Mouse (Mus musculus): ENCODE data around the gene Eif4a2.

The Eif4a2 gene

DNA sequence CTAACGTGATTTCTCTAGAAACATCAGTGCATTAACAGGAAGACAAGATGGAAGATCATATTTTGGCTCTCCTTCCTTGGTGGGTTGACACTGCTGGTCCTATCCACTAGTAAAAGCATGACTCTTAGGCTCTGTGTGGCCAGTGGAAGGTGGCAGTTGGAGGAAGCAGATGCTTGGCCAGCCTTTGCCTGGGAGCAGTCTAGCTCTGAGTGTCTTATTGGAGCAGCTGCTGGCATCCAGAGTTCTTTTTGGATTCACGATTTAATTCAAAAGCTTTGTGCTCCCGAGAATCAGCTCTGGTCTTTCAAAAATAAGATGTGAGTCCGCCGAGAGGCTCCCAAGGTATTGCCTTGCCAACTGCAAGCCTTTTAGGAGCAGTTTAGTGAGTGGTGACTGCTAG lies 38.0 kb downstream of the Eif4a2 start:
- DNase-seq = no peak

DNA sequence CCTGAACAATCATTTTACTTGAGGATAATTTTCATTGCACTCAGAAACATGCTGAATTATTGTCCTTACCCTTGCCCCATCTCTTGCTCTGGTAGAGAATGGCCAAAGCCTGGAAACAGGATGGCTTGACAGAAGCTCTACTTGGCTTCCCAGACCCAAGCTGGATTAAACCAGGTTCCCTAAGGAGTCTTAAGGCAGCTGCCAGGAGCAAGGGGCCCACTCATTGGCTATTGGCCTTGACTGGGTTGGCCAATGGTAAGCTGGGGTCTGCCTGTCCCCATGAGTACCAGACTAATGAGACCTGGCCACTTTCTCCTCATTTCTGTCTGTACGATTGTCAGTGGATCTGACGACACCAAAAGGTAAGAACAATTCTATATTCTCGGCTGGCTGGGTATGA lies 39.0 kb downstream of the Eif4a2 start, which contains the start of gene Adipoq:
Adipoq (plus strand) TSS at position 257 of the 400 bp plus-strand sequence.
- no peak for DNase-seq

DNA sequence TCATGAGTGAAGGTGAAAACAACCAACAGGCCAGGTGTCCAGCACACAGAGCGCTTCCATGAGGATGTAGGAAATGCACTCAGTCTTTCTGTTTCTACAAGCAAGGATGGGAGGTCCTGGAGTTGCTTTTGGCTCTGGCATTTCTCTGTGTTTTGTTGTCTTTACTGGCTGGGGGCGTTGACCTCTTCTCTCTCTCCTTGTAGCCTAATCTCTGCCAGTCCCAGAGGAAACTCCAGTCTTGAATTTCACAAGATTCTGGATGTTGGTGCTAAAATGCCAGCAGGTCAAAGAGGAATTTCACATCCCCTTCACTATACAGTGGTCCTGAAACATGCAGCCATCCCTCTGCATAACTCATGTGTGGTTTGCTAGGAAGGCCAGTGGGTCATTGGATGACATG lies 41.7 kb downstream of the Eif4a2 start:
- DNase-seq = no peak

- no peak for DNase-seq
These were observed 42.2 kb downstream of the Eif4a2 start for GRCm38 (mm10) chr16:23149396-23149795.

DNA sequence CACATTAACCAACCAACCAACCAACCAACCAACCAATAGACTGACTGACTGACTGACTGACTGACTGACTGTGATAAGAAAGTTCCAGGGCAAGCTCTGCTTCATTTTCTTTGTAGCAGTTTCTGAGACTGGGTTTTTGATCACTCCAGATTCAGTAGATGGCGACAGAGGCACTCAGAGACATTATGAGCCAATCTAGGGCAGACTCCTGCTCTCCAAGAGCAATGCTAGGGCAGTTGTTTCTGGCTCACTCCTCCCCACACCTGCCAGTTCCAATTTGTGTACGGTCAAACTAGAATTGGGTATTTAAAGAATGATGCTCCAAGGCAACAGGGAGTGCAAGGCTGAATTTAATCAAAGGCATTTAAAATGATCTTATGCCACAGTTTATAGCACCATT lies 44.2 kb downstream of the Eif4a2 start:
- peak; percentile 22 for DNase-seq

DNA sequence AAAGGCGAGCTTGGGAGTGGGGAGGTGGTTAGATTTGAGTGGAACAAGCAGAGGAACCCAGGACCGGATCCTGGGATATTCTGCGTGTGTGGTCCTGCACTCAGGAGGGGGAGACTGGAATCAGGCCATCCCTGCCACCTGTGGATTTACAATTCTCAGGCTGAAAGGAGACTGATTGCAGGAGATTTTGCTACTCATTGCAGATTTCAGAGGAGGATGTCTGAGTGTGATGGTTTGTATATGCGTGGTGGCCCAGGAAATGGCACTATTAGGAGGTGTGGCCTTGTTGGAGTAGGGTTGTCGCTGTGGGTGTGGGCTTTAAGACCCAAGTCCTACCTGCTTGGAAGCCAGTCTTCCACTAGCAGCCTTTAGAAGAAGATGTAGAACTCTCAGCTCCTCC lies 47.0 kb downstream of the Eif4a2 start:
- DNase-seq = no peak

GRCm38 (mm10) chr16:23157013-23157412 lies 49.8 kb downstream of the Eif4a2 start:
- DNase-seq = no peak

GRCm38 (mm10) chr16:23158292-23158691 lies 51.0 kb downstream of the Eif4a2 start:
- DNase-seq = no peak

- no peak for DNase-seq
These were observed 51.7 kb downstream of the Eif4a2 start for GRCm38 (mm10) chr16:23158957-23159356.

DNA sequence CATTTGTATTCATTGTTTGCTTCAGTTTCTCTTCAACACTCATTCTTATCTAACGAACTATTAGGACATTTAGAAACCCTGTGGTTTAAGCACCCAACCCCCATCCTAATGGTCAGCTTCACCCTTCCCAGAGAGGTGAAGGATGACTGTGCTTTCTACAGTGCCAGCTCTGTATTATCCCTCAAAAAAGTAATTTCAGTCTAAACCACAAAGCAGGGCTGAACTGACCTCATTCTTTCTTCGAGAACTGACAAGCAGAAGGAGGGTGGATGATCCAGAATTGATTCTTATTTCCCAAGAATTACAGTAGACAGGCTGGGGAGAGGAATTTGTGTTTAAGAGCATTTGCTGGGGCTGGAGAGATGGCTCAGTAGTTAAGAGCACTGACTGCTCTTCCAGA lies 52.5 kb downstream of the Eif4a2 start:
- DNase-seq = no peak

- no peak for DNase-seq
These were observed 54.9 kb downstream of the Eif4a2 start for GRCm38 (mm10) chr16:23162116-23162515.

All from cerebellum, adult 9-10 months (tissue).